Mouse (Mus musculus) limb, embryonic 13.5 days (tissue): Measurements from ENCODE around the gene Esyt1. TPM values are rescaled to one million over a fixed set of nuclear protein-coding genes. Genes with fewer than 3 reads are reported as not detected.

Source experiments
- ATAC-seq: fragments of 200-750 bp; cut with Nextera tagmentation; 2 replicates; pipeline ENCODE4 v1.8.0; 2017; ENCODE audit warnings: low read depth, moderate number of reproducible peaks, moderate TSS enrichment; ENCODE audit not compliant: low FRiP score
- H3K27ac ChIP-seq: fragments of 300-500 bp; sonication (generic); 2 replicates; pipeline ENCODE4 v1.5.1; 2015; ENCODE audit warnings: inconsistent platforms, mild to moderate bottlenecking, moderate library complexity
- H3K27me3 ChIP-seq: fragments of 300-500 bp; sonication (generic); 2 replicates; pipeline ENCODE4 v1.6.1; 2015; ENCODE audit warnings: mild to moderate bottlenecking, inconsistent platforms
- H3K36me3 ChIP-seq: fragments of 300-500 bp; sonication (generic); 2 replicates; pipeline ENCODE4 v1.6.1; 2015; ENCODE audit warnings: inconsistent platforms, mild to moderate bottlenecking, moderate library complexity
- H3K4me1 ChIP-seq: fragments of 300-500 bp; sonication (generic); 2 replicates; pipeline ENCODE4 v1.6.1; 2015; ENCODE audit warnings: inconsistent platforms
- H3K4me2 ChIP-seq: fragments of 300-500 bp; sonication (generic); replicated peaks from 2 replicates; pipeline ENCODE4 v1.6.1; 2015; ENCODE audit warnings: inconsistent platforms, mild to moderate bottlenecking, moderate library complexity
- H3K4me3 ChIP-seq: fragments of 300-500 bp; sonication (generic); 2 replicates; pipeline ENCODE4 v1.5.1; 2015; ENCODE audit warnings: moderate library complexity, mild to moderate bottlenecking, inconsistent platforms
- H3K9ac ChIP-seq: fragments of 300-500 bp; sonication (generic); 2 replicates; pipeline ENCODE4 v1.6.1; 2015; ENCODE audit warnings: mild to moderate bottlenecking, inconsistent platforms
- H3K9me3 ChIP-seq: fragments of 300-500 bp; sonication (generic); 2 replicates; pipeline ENCODE4 v1.6.1; 2016; ENCODE audit warnings: inconsistent platforms
- WGBS: fragments of 180-500 bp; shearing (Covaris S2); methylation state at CpG from one replicate; pipeline ENCODE4 v1.1.7; 2015; 5-methylcytosine and 5-hydroxymethylcytosine counted together
- polyA plus RNA-seq: library from polyadenylated mRNA; unstranded; fragments of >200 nt; fragmentation: Nextera tagmentation; extraction: Ambion mirVana; gene quantifications from 2 replicates; pipeline ENCODE4 v1.2.1, GENCODE M21; 2015

The Esyt1 gene
- polyA plus RNA-seq, 1 experiment from 2014 or later, result 28.0 TPM

DNA sequence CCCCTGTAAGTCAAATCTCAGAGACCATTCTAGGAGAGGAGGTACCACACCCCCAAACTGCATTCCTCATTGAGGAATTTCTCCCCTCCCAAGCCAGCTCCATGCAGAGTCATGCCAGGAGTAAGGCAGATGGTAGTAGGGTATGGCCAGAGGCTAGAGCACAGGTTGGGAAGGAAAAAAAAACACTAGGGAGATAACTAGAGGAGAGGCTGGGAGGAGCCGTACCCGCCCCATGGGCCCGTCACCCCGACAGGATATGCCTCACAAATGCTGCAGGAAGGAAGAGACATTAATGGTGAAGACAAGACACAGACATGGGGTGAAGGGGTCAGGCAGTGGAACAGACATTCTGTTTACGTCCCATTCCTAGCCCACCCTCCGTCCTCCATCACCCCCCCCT is 34.2 kb downstream of the Esyt1 start:
- ATAC-seq, result no peak
- Histone ChIP-seq H3K4me3 (peak overlapping the region; percentile 81), H3K36me3 (peaks cover 54% of the 10 kb centered on the region), H3K4me2 (peak overlapping the region; percentile 79), H3K27me3 (no peaks in the 10 kb centered on the region), H3K9ac (peak overlapping the region; percentile 88), H3K27ac (peak overlapping the region; percentile 6; the same call in 1 of the 2 replicates), H3K9me3 (no peaks in the 10 kb centered on the region), H3K4me1 (peaks cover 41% of the 10 kb centered on the region)
- WGBS, result 65% methylated on average over 6 of the region's 6 CpGs

DNA sequence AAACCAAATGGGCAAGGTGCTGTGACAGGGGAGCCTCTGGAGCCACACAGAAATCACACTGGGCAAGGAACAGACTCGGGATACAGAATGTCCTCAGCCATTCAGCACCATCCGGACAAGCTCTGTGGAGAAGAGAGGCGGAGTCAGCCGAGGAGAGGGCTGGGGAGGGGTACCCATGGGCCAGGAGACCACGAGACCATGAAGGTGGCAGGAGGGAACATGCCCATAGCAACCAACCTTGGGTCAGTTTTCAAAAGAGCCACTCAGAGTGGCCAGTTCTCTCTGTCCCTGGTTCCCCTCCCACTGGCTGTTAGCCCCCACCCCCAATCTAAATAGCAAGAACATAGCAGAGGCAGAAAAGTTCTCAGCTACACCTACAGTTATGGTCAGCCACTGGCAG is 34.8 kb downstream of the Esyt1 start:
- Histone ChIP-seq H3K4me3 (no peak overlapping the region), H3K27ac (peak overlapping the region; percentile 6; the same call in 1 of the 2 replicates), H3K4me2 (peak overlapping the region; percentile 79), H3K9ac (no peak overlapping the region), H3K4me1 (peaks cover 41% of the 10 kb centered on the region), H3K27me3 (no peaks in the 10 kb centered on the region), H3K9me3 (no peaks in the 10 kb centered on the region), H3K36me3 (peaks cover 60% of the 10 kb centered on the region)
- no peak for ATAC-seq
- 54% methylated on average over 5 of the region's 5 CpGs for WGBS

DNA sequence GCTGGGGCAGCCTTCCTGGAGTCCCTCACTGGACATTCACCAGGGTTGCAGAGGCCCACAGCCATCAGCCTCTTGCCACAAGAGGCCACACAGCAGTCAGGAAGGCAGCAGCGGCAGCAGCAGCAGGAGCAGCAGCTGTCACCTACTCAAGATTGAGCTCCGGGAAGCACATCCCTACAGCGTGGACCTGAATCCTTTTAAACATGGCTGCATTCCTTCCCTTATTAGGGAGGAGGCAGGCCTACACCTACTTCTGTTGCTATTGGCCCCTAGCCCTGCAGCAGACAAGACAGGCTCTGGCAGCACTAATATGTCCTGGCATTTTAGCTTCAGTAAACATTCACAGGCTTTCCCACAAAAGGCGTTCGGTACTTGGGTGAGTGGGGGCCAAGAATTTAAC is 35.4 kb downstream of the Esyt1 start:
- no peak overlapping the region for H3K4me2 ChIP-seq
- WGBS, result 59% methylated on average over 5 of the region's 5 CpGs
- H3K27me3 ChIP-seq, result no peaks in the 10 kb centered on the region
- no peak overlapping the region for H3K4me3 ChIP-seq
- ATAC-seq, result no peak
- H3K4me1 ChIP-seq, result peaks cover 38% of the 10 kb centered on the region
- H3K9me3 ChIP-seq, result no peaks in the 10 kb centered on the region
- H3K9ac ChIP-seq, result 0 out of 2 replicates have a peak overlapping the region, but pooled peaks have one; percentile 50
- H3K27ac ChIP-seq, result no peak overlapping the region
- H3K36me3 ChIP-seq, result peaks cover 67% of the 10 kb centered on the region

DNA sequence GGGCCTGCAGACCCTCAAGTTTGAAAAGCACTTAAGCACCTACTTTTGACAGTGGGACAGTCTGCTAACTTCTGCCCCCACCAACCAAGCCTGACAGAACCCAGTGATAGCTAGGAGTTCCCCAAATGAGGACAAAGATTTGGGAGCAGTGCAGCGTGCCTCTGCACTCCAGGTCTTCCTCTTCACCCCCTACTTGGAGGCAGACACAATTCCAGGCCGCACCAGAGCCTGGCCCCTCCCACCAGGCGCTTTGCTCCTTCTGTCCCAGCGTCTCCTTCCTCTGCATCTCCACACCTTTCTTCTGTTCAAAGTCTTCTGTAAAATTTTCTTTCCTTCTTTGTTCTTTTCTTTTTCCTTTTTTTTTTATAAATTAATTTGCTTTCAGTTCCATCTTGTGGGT is 35.9 kb downstream of the Esyt1 start:
- H3K4me2 ChIP-seq, result no peak overlapping the region
- H3K27me3 ChIP-seq, result no peaks in the 10 kb centered on the region
- peak overlapping the region; percentile 33; the same call in 1 of the 2 replicates for H3K27ac ChIP-seq
- ATAC-seq, result no peak
- H3K9me3 ChIP-seq, result no peaks in the 10 kb centered on the region
- WGBS, result 57% methylated on average over 4 of the region's 4 CpGs
- peaks cover 67% of the 10 kb centered on the region for H3K36me3 ChIP-seq
- no peak overlapping the region for H3K4me3 ChIP-seq
- peak overlapping the region; percentile 50; the same call in 1 of the 2 replicates for H3K9ac ChIP-seq
- peaks cover 33% of the 10 kb centered on the region for H3K4me1 ChIP-seq

DNA sequence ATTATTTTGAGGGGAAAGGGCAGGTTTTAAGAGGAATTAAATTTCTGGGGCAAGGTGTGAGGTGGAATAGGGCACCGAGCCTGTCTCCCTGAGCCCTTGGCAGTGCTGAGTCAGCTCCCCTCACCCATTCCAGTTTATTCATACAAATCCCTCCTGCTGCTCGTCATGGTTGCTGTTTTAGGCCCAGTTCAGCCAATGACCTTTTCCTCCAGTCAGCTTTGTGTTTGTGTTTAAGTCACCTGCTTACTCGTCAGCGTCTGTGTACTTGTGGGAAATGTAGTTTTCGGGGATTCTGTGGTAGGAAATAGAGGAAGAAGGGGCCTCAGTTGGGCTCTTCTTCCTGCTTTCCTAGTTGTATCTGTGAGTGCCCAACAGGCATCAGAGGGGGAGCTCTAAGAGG is 36.3 kb downstream of the Esyt1 start:
- H3K27ac ChIP-seq, result peak overlapping the region; percentile 33; the same call in 1 of the 2 replicates
- 63% methylated on average over 5 of the region's 5 CpGs for WGBS

DNA sequence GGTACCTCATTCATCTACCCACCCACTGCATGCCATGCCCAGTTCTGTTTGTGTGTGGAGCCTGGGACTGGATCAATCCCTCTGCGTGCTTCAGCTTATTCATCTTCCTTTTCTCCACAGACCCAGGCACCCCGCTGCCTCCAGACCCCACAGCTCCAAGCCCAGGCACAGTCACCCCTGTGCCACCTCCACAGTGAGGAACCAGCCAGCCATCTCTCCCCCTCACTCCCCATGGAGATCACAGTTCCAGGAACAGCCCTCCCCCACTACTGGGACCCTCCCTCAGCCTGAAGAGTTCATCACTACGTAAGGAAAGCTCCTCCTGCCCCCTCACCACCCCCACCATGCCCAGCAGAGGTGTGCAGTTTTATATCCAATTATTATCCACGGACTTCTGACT is 36.9 kb downstream of the Esyt1 start:
- H3K9me3 ChIP-seq, result no peaks in the 10 kb centered on the region
- H3K4me3 ChIP-seq, result no peak overlapping the region
- WGBS, result 78% methylated on average over 4 of the region's 4 CpGs
- H3K27me3 ChIP-seq, result no peaks in the 10 kb centered on the region
- no peak overlapping the region for H3K4me2 ChIP-seq
- no peak for ATAC-seq
- H3K9ac ChIP-seq, result no peak overlapping the region
- H3K4me1 ChIP-seq, result peaks cover 30% of the 10 kb centered on the region
- H3K27ac ChIP-seq, result no peak overlapping the region
- H3K36me3 ChIP-seq, result peaks cover 77% of the 10 kb centered on the region

More for the DNA sequence above, 36.3 kb downstream of the Esyt1 start:
- no peak overlapping the region for H3K4me3 ChIP-seq
- no peak overlapping the region for H3K4me2 ChIP-seq
- H3K27me3 ChIP-seq, result no peaks in the 10 kb centered on the region
- peaks cover 30% of the 10 kb centered on the region for H3K4me1 ChIP-seq
- no peaks in the 10 kb centered on the region for H3K9me3 ChIP-seq
- ATAC-seq, result no peak
- peak overlapping the region; percentile 50; the same call in 1 of the 2 replicates for H3K9ac ChIP-seq
- H3K36me3 ChIP-seq, result peaks cover 71% of the 10 kb centered on the region

DNA sequence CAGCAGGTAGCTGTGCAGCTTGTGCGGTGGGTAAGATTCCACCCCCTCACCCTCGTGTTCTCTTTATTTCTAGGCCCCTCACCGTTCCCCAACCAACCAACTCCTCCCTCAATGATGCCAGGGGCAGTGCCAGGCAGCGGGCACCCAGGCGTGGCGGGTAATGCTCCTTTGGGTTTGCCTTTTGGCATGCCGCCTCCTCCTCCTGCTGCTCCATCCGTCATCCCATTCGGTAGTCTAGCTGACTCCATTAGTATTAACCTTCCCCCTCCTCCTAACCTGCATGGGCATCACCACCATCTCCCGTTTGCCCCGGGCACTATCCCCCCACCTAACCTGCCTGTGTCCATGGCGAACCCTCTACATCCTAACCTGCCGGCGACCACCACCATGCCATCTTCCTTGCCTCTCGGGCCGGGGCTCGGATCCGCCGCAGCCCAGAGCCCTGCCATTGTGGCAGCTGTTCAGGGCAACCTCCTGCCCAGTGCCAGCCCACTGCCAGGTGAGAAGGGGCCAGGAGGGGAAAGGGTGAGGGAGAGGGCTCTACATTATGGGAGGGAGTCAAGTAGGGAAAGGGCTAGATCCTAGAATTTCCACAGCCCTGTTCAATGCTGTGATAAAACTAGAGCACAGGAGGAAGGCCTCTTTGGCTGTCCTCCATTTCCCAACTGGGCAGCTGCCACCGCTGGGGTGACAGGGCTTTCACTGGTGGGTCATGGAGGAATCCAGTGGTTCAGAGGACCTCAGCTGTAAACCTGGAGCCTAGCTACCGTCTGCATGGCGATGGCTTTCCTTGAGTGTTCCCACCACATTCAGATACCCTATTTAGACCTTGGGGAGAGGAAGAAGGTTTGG is 37.6 kb downstream of the Esyt1 start:
- Histone ChIP-seq H3K4me3 (no peak overlapping the region), H3K4me2 (no peak overlapping the region), H3K27me3 (no peaks in the 10 kb centered on the region), H3K36me3 (peaks cover 84% of the 10 kb centered on the region), H3K9me3 (no peaks in the 10 kb centered on the region), H3K27ac (no peak overlapping the region), H3K9ac (no peak overlapping the region), H3K4me1 (peaks cover 30% of the 10 kb centered on the region)
- WGBS, result 93% methylated on average over 22 of the region's 22 CpGs
- ATAC-seq, result no peak

DNA sequence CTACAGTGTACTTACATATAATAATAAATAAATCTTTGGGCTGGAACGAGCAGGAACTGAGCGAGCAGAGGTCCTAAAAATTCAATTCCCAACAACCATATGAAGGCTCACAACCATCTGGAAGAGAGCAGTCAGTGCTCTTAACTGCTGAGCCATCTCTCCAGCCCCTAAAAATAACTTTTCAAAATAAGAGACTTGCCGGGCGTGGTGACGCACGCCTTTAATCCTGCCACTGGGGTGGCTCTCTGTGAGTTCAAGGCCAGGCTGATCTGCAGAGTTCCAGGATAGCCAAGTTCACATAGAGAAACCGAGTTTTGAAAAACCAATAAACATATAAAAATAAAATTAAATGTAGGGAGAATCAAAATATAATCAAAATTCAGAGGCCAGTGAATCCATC is 39.3 kb downstream of the Esyt1 start:
- no peak for ATAC-seq
- H3K4me3 ChIP-seq, result no peak overlapping the region
- WGBS, result 90% methylated on average over 7 of the region's 7 CpGs
- peaks cover 94% of the 10 kb centered on the region for H3K36me3 ChIP-seq
- H3K27me3 ChIP-seq, result no peaks in the 10 kb centered on the region
- no peak overlapping the region for H3K9ac ChIP-seq
- H3K4me1 ChIP-seq, result peaks cover 18% of the 10 kb centered on the region
- no peaks in the 10 kb centered on the region for H3K9me3 ChIP-seq
- H3K4me2 ChIP-seq, result no peak overlapping the region
- H3K27ac ChIP-seq, result no peak overlapping the region

DNA sequence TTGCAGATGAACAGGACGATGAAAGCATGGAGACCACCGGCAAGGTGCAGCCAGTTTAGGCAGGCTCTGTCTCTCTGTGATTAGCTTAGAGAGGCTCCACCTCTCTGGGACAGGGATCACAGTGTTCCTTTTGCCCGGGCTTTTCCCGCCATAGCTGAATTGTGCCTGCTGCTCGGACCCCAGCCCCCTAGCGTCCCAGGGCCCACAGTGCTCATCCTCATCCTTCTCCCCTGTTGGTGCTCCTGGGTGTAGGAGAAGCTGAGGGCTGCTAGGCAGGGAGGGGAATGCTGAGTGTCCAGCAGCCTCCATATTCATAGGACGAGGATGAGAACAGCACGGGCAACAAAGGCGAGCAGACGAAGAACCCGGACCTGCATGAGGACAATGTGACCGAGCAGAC is 51.3 kb downstream of the Esyt1 start:
- no peak for ATAC-seq
- Histone ChIP-seq H3K27me3 (no peaks in the 10 kb centered on the region), H3K9me3 (no peaks in the 10 kb centered on the region), H3K27ac (no peak overlapping the region), H3K4me2 (no peak overlapping the region), H3K4me3 (no peak overlapping the region), H3K9ac (no peak overlapping the region), H3K36me3 (peaks cover 93% of the 10 kb centered on the region), H3K4me1 (no peaks in the 10 kb centered on the region)
- WGBS, result 91% methylated on average over 11 of the region's 12 CpGs

DNA sequence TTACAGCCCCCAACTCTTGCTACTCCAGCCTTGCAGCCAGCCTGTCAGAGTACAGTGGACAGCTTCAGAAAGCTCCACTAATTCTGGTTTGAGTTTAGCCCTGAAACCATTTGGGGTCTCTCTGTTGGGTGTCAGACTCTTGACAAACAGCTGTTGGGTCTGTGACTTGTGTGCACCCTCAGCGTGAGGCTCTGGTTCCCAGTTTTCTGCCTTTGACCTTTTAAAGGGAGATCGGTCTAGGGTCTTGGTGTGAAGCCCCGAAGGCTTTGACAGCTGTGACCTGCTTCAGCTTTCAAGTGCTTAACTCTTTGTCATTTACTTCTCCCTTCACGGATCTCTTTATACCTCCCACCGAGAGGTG is 65.4 kb downstream of the Esyt1 start:
- H3K27ac ChIP-seq, result peak overlapping the region; percentile 94; the same call in 1 of the 2 replicates
- peak overlapping the region; percentile 93 for H3K4me3 ChIP-seq
- H3K4me1 ChIP-seq, result peaks cover 11% of the 10 kb centered on the region
- no peaks in the 10 kb centered on the region for H3K27me3 ChIP-seq
- H3K9ac ChIP-seq, result peak overlapping the region; percentile 97
- H3K9me3 ChIP-seq, result no peaks in the 10 kb centered on the region
- ATAC-seq, result no peak
- under 1% methylated on average over 5 of the region's 5 CpGs for WGBS
- peak overlapping the region; percentile 85 for H3K4me2 ChIP-seq
- H3K36me3 ChIP-seq, result peaks cover 43% of the 10 kb centered on the region
